Mouse (Mus musculus) CH12.LX (cell line): Measurements from ENCODE around the gene Arfgap3.

ENCODE experiments used
- CTCF ChIP-seq, 2 experiments: IDR thresholded peaks in 1 of 2; conservative IDR thresholded peaks in 1 of 2; 2 replicates each; pipeline ENCODE4 v1.5.1; 2011 to 2012; ENCODE audit warnings: low read depth in 2 of 2, low read length in 2 of 2, improper control_type of control experiment in 1 of 2, inconsistent platforms in 1 of 2, mild to moderate bottlenecking in 1 of 2, moderate library complexity in 1 of 2
- E2F4 ChIP-seq: IDR thresholded peaks from 2 replicates; pipeline ENCODE4 v1.6.1; 2011; ENCODE audit warnings: low read depth, low read length, improper control_type of control experiment; ENCODE audit not compliant: insufficient replicate concordance
- ELF1 ChIP-seq: IDR thresholded peaks from 2 replicates; pipeline ENCODE4 v1.6.1; 2014; ENCODE audit warnings: low read depth, mild to moderate bottlenecking, inconsistent platforms, low read length, improper control_type of control experiment
- MAFK ChIP-seq: IDR thresholded peaks from 2 replicates; pipeline ENCODE4 v1.6.1; 2011; ENCODE audit warnings: low read length, improper control_type of control experiment; ENCODE audit not compliant: insufficient replicate concordance
- MAZ ChIP-seq: IDR thresholded peaks from 2 replicates; pipeline ENCODE4 v1.6.1; 2012; ENCODE audit warnings: low read depth, mild to moderate bottlenecking, inconsistent platforms, low read length, improper control_type of control experiment, moderate library complexity
- POLR2A ChIP-seq: IDR thresholded peaks from 2 replicates; pipeline ENCODE4 v1.6.1; 2011; ENCODE audit warnings: low read depth, mild to moderate bottlenecking, improper control_type of control experiment, low read length
- SIN3A ChIP-seq: IDR thresholded peaks from 2 replicates; pipeline ENCODE4 v1.6.1; 2012; ENCODE audit warnings: low read length, improper control_type of control experiment, inconsistent platforms
- USF1 ChIP-seq: IDR thresholded peaks from 2 replicates; pipeline ENCODE4 v1.6.1; 2014; ENCODE audit warnings: low read depth, mild to moderate bottlenecking, inconsistent platforms, low read length, improper control_type of control experiment
- ZC3H11A ChIP-seq: IDR thresholded peaks from 2 replicates; pipeline ENCODE4 v1.6.1; 2012; ENCODE audit warnings: low read depth, mild to moderate bottlenecking, inconsistent platforms, low read length, improper control_type of control experiment

DNA sequence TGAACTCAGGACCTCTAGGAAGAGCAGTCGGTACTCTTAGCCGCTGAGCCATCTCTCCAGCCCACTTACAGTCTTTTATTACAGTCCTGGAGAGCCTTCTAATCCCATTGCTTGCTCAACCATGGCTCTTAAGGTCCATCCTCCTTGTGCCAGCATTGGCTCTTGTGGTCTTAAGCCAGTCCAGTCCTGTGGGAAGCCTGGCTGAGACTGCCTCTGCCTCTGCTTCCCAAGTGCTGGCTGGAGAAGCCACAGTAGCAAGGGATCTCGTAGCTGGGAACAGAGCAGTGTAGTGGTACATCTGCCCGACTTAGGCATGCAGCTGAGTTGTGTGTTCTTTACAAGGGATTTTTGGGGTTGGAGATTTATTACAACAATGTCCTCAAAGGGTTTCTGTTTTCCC lies 32.4 kb upstream of the Arfgap3 start:
- TF ChIP-seq MAZ: no peak
- TF ChIP-seq POLR2A: no peak
- no peak for TF ChIP-seq CTCF (conservative IDR thresholded peaks at IDR 0.05 in 1 of 2, IDR thresholded peaks at IDR 0.05 in 1 of 2; ENCODE audit: low read depth in 2 of 2, low read length in 2 of 2)
- TF ChIP-seq ELF1: no peak
- TF ChIP-seq SIN3A: no peak
- no peak for TF ChIP-seq USF1
- TF ChIP-seq MAFK: no peak
- TF ChIP-seq ZC3H11A: no peak
- no peak for TF ChIP-seq E2F4
